Comparison of ENCODE assay signal across 8 mouse cellular contexts in genomic region chr4:74563565-74563964, GRCm38 (mm10).
DNase-seq lines count a peak whose midpoint lies in the region; ATAC-seq lines count a peak whose summit lies in the region.

No protein-coding gene starts in this region.

- H3K4me1 ChIP-seq in heart, embryonic 12.5 days (replicated peaks) = no peaks in the 10 kb centered on the region
- no peaks in the 10 kb centered on the region for H3K4me1 ChIP-seq in midbrain, embryonic 15.5 days
- H3K4me1 ChIP-seq in midbrain, embryonic 13.5 days (replicated peaks) = no peaks in the 10 kb centered on the region

- H3K27me3 ChIP-seq in heart, embryonic 12.5 days (replicated peaks) = no peaks in the 10 kb centered on the region
- no peaks in the 10 kb centered on the region for H3K27me3 ChIP-seq in midbrain, embryonic 15.5 days (replicated peaks)
- H3K27me3 ChIP-seq in midbrain, embryonic 13.5 days = no peaks in the 10 kb centered on the region

- DNase-seq in heart, postnatal 4 days = peak; percentile 21
- DNase-seq in cerebellum, postnatal 10 days = peak; percentile 55 to 78
- DNase-seq in mesoderm, embryonic 11.5 days (ENCODE audit: low read depth, low spot score) = peak; percentile 50
- no peak for DNase-seq in right cerebral cortex, postnatal 25 days
- DNase-seq in spleen, postnatal 4 days (ENCODE audit: low spot score in 2 of 2) = no peak

- no peaks in the 10 kb centered on the region for H3K36me3 ChIP-seq in heart, embryonic 12.5 days
- H3K36me3 ChIP-seq in midbrain, embryonic 15.5 days (replicated peaks) = no peaks in the 10 kb centered on the region
- H3K36me3 ChIP-seq in midbrain, embryonic 13.5 days = no peaks in the 10 kb centered on the region

- no peak overlapping the region for H3K4me3 ChIP-seq in heart, embryonic 12.5 days
- H3K4me3 ChIP-seq in midbrain, embryonic 15.5 days = no peak overlapping the region
- no peak overlapping the region for H3K4me3 ChIP-seq in midbrain, embryonic 13.5 days (replicated peaks)

- H3K9ac ChIP-seq in heart, embryonic 12.5 days = no peak overlapping the region
- H3K9ac ChIP-seq in midbrain, embryonic 15.5 days = no peak overlapping the region
- no peak overlapping the region for H3K9ac ChIP-seq in midbrain, embryonic 13.5 days (replicated peaks)

- H3K4me2 ChIP-seq in heart, embryonic 12.5 days = no peak overlapping the region
- H3K4me2 ChIP-seq in midbrain, embryonic 15.5 days = no peak overlapping the region
- H3K4me2 ChIP-seq in midbrain, embryonic 13.5 days (replicated peaks) = no peak overlapping the region

- WGBS in heart, embryonic 12.5 days = 29% methylated on average over 2 of the region's 2 CpGs
- WGBS in midbrain, embryonic 15.5 days = 16% methylated on average over 2 of the region's 2 CpGs
- 23% methylated on average over 2 of the region's 2 CpGs for WGBS in midbrain, embryonic 13.5 days

- no peak for ATAC-seq in heart, embryonic 12.5 days (ENCODE audit: insufficient number of reproducible peaks, low FRiP score)
- ATAC-seq in midbrain, embryonic 15.5 days (replicated peaks) = peak; percentile 65; the same call in 1 of the 2 replicates
- ATAC-seq in midbrain, embryonic 13.5 days = no peak

- no peaks in the 10 kb centered on the region for H3K9me3 ChIP-seq in heart, embryonic 12.5 days (replicated peaks)
- no peaks in the 10 kb centered on the region for H3K9me3 ChIP-seq in midbrain, embryonic 15.5 days
- no peaks in the 10 kb centered on the region for H3K9me3 ChIP-seq in midbrain, embryonic 13.5 days

- H3K27ac ChIP-seq in heart, embryonic 12.5 days (ENCODE audit: poor library complexity, severe bottlenecking) = no peak overlapping the region
- H3K27ac ChIP-seq in midbrain, embryonic 15.5 days = no peak overlapping the region
- H3K27ac ChIP-seq in midbrain, embryonic 13.5 days = no peak overlapping the region

Comparison
In these comparisons a context has a peak if more than half of its experiments do, and no peak if none do; other contexts are left out.
1. DNase-seq: peak in heart, postnatal 4 days (single experiment), cerebellum, postnatal 10 days (2 of 2) and mesoderm, embryonic 11.5 days (single experiment); none in right cerebral cortex, postnatal 25 days (single experiment) and spleen, postnatal 4 days (0 of 2).